Mouse (Mus musculus) forebrain, embryonic 10.5 days (tissue): ENCODE measurements around the gene Fam161a. TPM values are rescaled to one million over a fixed set of nuclear protein-coding genes. Genes with fewer than 3 reads are reported as not detected.

Experiments
- DNase-seq: peaks from one replicate; pipeline ENCODE4 v3.0.0-alpha.2; 2017; ENCODE audit warnings: low spot score; ENCODE audit errors: extremely low spot score
- H3K27ac ChIP-seq: fragments of 300-500 bp; sonication (generic); 2 replicates; pipeline ENCODE4 v1.5.1; 2016; ENCODE audit warnings: mild to moderate bottlenecking
- H3K27me3 ChIP-seq: fragments of 300-500 bp; sonication (generic); 2 replicates; pipeline ENCODE4 v1.6.1; 2016; ENCODE audit warnings: mild to moderate bottlenecking; ENCODE audit not compliant: poor library complexity, severe bottlenecking
- H3K36me3 ChIP-seq: fragments of 300-500 bp; sonication (generic); replicated peaks from 2 replicates; pipeline ENCODE4 v1.6.1; 2016; ENCODE audit warnings: mild to moderate bottlenecking, moderate library complexity
- H3K4me1 ChIP-seq: fragments of 300-500 bp; sonication (generic); 2 replicates; pipeline ENCODE4 v1.6.1; 2016
- H3K4me3 ChIP-seq: fragments of 300-500 bp; sonication (generic); 2 replicates; pipeline ENCODE4 v1.5.1; 2016; ENCODE audit warnings: mild to moderate bottlenecking, moderate library complexity
- H3K9me3 ChIP-seq: fragments of 300-500 bp; sonication (generic); 2 replicates; pipeline ENCODE4 v1.6.1; 2016; ENCODE audit warnings: mild to moderate bottlenecking, moderate library complexity
- WGBS: fragments of 180-500 bp; shearing (Covaris S2); methylation state at CpG from one replicate; pipeline ENCODE4 v1.1.7; 2016; 5-methylcytosine and 5-hydroxymethylcytosine counted together
- polyA plus RNA-seq: library from polyadenylated mRNA; unstranded; fragments of >200 nt; fragmentation: Nextera tagmentation; extraction: Ambion mirVana; gene quantifications from 2 replicates; pipeline ENCODE4 v1.2.1, GENCODE M21; 2016

The Fam161a gene
- polyA plus RNA-seq, 1 experiment from 2014 or later = 2.2 TPM

DNA sequence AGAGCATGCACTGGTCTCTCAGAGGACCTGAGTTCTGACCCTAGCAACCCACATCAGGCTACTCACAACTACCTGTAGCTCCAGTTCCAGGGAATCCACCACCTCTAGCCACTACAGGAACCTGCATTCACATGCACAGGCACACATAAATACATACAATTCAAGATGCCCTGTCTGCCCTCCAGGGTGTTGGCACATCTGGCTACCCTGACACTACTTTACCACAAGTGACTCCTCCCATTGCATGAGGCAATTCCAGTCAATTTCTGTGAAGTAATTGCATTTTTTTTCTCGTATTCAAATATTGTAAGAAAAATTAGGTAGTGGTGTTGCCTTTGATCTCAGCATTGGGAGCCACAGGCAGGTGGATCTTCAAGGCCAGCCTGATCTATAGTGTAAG is 28.1 kb upstream of the Fam161a start:
- DNase-seq = no peak
- no peak overlapping the region for H3K27ac ChIP-seq
- peaks cover 53% of the 10 kb centered on the region for H3K4me1 ChIP-seq
- H3K9me3 ChIP-seq = peaks cover 1% of the 10 kb centered on the region; the same call in 1 of the 2 replicates
- 88% methylated on average over 1 of the region's 1 CpGs for WGBS
- H3K27me3 ChIP-seq = no peaks in the 10 kb centered on the region
- no peak overlapping the region for H3K4me3 ChIP-seq
- peaks cover 33% of the 10 kb centered on the region for H3K36me3 ChIP-seq

DNA sequence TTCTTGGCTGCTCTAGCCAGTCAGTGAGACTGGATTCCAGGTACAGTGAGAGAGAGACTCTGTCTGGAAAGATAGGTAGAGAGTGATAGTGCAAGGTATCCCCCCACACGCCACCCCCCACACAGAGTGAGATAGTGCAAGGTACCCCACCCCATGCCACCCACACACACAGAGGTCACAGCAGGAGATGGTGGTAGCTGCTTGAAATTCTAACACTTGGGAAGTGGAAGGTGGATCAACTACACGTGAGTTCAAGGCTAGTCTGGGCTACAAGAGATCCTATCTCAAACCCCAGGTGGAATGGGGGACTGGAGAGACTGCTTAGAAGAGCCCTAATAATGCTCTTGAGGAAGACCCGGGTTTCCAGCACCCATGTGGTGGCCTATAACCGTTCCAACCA is 26.3 kb upstream of the Fam161a start:
- no peaks in the 10 kb centered on the region for H3K27me3 ChIP-seq
- peaks cover 30% of the 10 kb centered on the region for H3K36me3 ChIP-seq
- H3K4me3 ChIP-seq = peak overlapping the region; percentile 80
- DNase-seq = no peak
- H3K9me3 ChIP-seq = no peaks in the 10 kb centered on the region
- H3K4me1 ChIP-seq = peaks cover 36% of the 10 kb centered on the region
- peak overlapping the region; percentile 94 for H3K27ac ChIP-seq
- WGBS = 56% methylated on average over 4 of the region's 4 CpGs

DNA sequence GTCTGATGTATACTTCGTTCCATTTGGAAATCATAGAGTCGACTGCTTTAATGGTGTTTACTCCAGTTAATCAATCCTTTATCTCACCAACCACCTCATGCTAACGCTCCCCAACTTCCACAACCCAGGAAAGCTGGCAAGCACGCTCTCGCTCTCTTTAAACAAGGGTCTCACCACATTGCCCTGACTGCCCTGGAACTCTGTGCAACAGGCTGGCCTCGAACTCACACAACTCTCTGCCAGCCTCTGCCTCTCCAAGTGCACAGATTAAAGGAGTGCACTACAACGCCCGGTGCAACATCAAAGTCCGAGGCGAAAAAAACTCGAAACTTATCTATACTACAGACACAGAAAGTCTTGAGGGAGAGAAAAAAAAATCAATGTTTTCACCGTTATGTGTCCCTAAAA is 25.8 kb upstream of the Fam161a start:
- H3K9me3 ChIP-seq = no peaks in the 10 kb centered on the region
- peaks cover 31% of the 10 kb centered on the region for H3K4me1 ChIP-seq
- no peak for DNase-seq
- peaks cover 25% of the 10 kb centered on the region for H3K36me3 ChIP-seq
- WGBS = 5% methylated on average over 12 of the region's 12 CpGs
- peak overlapping the region; percentile 80 for H3K4me3 ChIP-seq
- H3K27me3 ChIP-seq = no peaks in the 10 kb centered on the region
- peak overlapping the region; percentile 94 for H3K27ac ChIP-seq

DNA sequence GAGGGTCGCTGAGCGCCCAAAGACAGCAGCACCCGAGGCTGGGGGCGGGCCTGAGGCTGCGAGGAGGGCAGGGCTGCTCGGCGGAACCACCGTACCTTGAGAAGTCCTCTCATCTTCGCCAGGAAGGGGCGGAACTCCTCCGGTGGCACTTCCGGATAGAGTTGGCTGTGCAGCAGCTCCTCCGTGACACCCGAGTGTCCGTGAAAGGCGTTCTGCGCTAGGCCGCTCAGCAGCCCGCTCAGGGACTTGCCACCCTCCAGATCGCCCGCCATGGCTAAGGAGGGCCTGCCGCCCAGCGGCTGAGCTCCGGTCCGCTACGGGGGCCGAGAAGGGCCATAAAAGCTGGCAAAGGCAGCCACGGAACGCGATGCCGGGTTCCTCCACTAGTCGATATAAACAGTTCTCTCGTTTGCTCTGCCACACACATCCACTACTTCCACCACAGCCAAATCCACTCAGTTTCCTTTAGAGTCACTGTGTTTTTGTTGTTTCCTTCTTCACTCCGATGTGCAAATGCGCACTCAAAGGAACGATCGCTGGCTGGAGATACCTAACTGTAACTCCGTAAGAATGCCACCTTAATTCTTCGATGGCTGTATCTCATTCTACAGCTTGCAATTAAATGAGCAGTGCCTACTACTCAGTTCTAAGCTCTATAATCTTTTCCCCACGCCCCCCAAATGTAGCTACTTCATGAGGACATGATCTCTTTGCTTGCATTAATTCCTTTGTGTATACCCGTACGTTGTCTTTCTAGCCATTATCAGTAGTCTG is 25.2 kb upstream of the Fam161a start, which contains the start of the genes Gm28048 and Commd1:
Gene Gm28048 (minus strand): TSS at position 107 of the 774 bp plus-strand sequence.
Gene Commd1 (minus strand): TSS at position 399 of the 774 bp plus-strand sequence.
- Histone ChIP-seq H3K36me3 (peaks cover 19% of the 10 kb centered on the region), H3K4me3 (peak within 1 kb of the TSS; percentile 80), H3K9me3 (no peaks in the 10 kb centered on the region), H3K27ac (peak within 1 kb of the TSS; percentile 94), H3K4me1 (peaks cover 26% of the 10 kb centered on the region), H3K27me3 (no peaks in the 10 kb centered on the region)
- DNase-seq = peak; percentile 94
- 4% methylated on average over 42 of the region's 42 CpGs for WGBS

DNA sequence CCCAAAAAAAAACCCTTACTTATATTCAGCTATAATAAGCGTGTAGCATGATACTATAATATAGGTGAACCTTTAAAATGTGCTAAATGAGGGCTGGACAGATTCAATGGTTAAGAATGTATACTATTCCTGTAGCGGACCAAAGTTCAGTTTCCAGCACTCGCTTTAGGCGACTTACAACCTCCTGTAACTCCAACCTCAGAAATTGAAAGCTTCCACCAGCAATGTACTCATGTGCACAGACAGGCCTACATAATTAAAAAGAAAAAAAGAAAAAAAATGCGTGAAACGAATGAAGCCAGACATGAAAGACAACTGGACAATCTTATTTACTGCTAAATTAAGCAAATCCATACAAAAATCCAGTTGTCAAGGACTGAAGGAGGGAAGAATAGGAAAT is 24.5 kb upstream of the Fam161a start:
- peak overlapping the region; percentile 80 for H3K4me3 ChIP-seq
- 67% methylated on average over 6 of the region's 6 CpGs for WGBS
- no peak for DNase-seq

DNA sequence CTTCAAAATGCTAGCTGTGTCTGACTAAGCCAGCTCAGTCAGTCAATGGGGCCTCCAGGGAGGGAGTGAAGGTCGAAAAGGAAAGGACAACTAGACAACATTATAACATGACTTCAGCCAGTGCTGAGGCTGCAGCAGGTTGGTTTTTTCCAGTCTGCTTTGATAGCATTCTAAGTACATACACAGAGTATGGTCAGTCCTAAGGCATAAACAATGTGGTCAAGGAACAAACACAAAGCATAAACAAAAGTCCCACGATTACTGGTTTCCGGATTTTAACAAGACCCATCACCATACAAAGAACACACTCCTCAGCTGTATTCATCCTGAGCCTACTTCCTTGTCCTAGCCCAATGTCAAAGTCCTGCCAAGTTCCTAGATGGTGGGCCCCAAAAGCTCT is 21.8 kb upstream of the Fam161a start:
- peaks cover 25% of the 10 kb centered on the region for H3K4me1 ChIP-seq
- H3K4me3 ChIP-seq = no peak overlapping the region
- DNase-seq = no peak
- H3K9me3 ChIP-seq = no peaks in the 10 kb centered on the region
- no peak overlapping the region for H3K27ac ChIP-seq
- no peaks in the 10 kb centered on the region for H3K36me3 ChIP-seq
- 81% methylated on average over 3 of the region's 3 CpGs for WGBS
- H3K27me3 ChIP-seq = no peaks in the 10 kb centered on the region

More for the DNA sequence above, 24.5 kb upstream of the Fam161a start:
- no peaks in the 10 kb centered on the region for H3K27me3 ChIP-seq
- H3K27ac ChIP-seq = no peak overlapping the region
- H3K9me3 ChIP-seq = no peaks in the 10 kb centered on the region
- peaks cover 12% of the 10 kb centered on the region for H3K36me3 ChIP-seq
- peaks cover 26% of the 10 kb centered on the region for H3K4me1 ChIP-seq

DNA sequence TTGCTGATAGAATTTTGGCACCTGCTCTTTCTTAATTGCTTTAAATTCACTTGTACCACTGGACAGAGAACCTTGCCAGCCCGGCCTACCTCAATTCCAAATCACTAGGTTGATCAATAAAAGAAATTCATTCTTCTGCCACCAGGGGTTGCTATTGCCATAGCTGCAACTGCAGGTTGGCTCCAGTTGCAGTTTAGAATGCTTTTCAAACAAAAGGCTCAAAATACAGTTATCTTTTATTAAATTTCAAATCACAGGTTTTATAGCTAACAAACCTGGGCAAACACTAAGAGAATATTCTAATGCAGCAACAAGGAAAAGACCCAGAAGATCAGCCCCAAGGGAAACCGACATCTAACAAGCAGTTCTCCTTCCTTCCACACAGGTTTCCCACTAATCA is 20.0 kb upstream of the Fam161a start:
- H3K9me3 ChIP-seq = no peaks in the 10 kb centered on the region
- peaks cover 6% of the 10 kb centered on the region; the same call in 1 of the 2 replicates for H3K36me3 ChIP-seq
- H3K4me3 ChIP-seq = no peak overlapping the region
- WGBS = 66% methylated on average over 2 of the region's 2 CpGs
- no peak overlapping the region for H3K27ac ChIP-seq
- no peak for DNase-seq
- H3K27me3 ChIP-seq = no peaks in the 10 kb centered on the region
- peaks cover 22% of the 10 kb centered on the region for H3K4me1 ChIP-seq

DNA sequence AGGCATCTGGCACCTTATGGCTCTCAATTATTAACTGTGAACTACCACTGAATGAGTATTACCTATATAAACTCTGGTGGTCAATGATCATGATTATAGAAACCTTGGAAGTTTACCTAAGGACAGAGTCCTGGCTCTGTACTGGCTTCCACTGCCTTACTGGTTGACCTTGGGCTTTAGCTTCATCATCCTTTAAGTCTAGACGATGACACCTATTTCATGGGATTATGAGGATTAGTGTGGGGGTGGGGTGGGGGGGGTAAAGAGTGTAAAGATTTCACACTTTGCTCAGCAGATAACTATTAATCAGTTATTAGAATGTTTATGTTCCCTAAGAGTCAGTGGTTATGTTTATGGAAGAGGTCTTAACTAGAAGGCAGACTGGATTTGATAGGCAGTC is 17.5 kb upstream of the Fam161a start:
- Histone ChIP-seq H3K4me1 (peaks cover 20% of the 10 kb centered on the region), H3K4me3 (peak overlapping the region; percentile 97), H3K27me3 (no peaks in the 10 kb centered on the region), H3K9me3 (no peaks in the 10 kb centered on the region), H3K36me3 (peaks cover 27% of the 10 kb centered on the region), H3K27ac (peak overlapping the region; percentile 97)
- WGBS = 39% methylated on average over 1 of the region's 1 CpGs
- DNase-seq = no peak

DNA sequence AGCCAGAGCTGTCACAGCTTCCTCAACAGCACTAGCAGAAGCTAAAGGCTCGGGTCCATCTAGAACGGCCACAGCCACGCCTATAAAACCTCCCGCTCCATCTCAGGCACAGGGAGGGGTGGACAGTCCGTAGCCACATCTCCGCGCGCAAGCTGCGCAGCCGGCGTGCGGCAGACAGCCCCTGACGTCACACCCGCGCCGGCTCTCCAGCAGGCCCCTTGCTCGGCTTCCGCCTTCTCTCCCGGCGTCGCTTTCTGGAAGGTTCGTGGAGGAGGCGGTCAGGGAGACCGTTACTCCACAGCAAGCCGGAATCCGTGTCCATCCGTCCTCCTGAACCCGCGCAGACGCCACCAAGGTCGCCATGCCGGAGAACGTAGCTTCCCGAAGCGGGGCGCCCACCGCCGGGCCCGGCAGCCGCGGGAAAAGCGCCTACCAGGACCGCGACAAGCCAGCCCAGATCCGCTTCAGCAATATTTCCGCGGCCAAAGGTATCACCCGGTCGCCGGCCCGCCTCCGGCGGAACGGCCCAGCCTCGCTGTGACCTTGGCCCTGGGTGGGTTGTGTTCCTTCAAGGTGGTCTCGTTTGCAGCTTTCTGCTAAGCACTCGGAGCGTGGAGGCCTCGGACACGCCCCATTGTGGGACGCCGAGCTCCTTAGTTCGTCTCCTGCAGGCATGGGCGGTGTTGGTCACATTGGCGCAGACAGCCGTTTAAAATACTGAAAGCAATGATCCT is 16.8 kb upstream of the Fam161a start, which contains the start of gene Cct4:
Gene Cct4 (plus strand): TSS at position 127 of the 734 bp plus-strand sequence.
- under 1% methylated on average over 66 of the region's 66 CpGs for WGBS
- peak; percentile 91 for DNase-seq
- H3K27me3 ChIP-seq = no peaks in the 10 kb centered on the region
- H3K36me3 ChIP-seq = peaks cover 35% of the 10 kb centered on the region
- H3K4me1 ChIP-seq = peaks cover 20% of the 10 kb centered on the region
- no peaks in the 10 kb centered on the region for H3K9me3 ChIP-seq
- H3K27ac ChIP-seq = peak within 1 kb of the TSS; percentile 97
- peak within 1 kb of the TSS; percentile 97 for H3K4me3 ChIP-seq

DNA sequence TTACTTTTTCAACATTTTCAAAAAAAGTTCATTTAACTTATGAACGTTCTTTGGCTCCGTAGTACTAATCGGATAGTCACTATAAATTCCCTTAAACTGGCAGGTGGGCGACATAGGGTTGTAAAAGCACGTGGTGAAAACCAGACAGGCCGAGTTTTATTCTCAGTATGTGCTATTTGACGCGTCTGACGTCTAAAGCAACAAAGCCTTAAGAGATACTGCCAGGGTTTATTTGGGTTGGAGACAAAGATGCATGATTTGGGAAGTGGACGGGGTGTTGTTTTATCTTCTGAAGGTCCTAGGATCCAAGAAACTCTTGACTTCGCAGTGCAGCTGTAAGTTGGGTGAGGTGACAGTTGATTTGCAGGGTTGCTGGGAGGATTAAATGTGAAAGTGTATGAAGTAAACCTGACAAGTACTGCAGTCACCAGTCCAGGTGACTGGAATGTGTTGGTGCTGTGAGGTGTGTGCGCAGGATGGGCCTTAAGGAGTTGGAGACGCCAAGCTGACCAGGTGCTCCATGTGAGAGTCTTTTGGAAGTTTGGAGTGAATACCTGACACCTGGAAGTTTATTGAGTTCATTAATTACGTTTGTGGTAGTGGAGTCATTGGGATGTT is 16.0 kb upstream of the Fam161a start:
- peak overlapping the region; percentile 97 for H3K27ac ChIP-seq
- peak overlapping the region; percentile 97 for H3K4me3 ChIP-seq
- DNase-seq = no peak
- WGBS = 15% methylated on average over 14 of the region's 14 CpGs
- H3K27me3 ChIP-seq = no peaks in the 10 kb centered on the region
- H3K4me1 ChIP-seq = peaks cover 20% of the 10 kb centered on the region
- no peaks in the 10 kb centered on the region for H3K9me3 ChIP-seq
- peaks cover 43% of the 10 kb centered on the region for H3K36me3 ChIP-seq

DNA sequence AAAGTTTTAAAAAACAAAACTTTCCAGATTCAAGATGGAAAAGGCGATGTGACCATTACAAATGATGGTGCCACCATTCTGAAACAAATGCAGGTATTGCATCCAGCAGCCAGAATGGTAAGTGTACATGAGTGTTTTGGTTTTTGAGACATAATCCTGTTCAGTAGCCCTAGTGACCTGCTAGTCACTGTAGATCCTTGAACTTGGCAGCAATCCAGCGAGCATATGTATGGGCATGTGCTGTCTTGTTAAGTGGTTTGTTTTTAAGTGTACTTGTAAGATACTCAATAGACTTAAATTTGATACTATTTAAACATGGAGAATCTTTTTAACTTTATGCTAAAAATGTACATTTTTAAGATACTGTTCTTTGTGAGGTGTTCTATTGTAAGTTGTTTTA is 13.1 kb upstream of the Fam161a start:
- no peak overlapping the region for H3K27ac ChIP-seq
- DNase-seq = no peak
- WGBS = 96% methylated on average over 2 of the region's 2 CpGs
- H3K9me3 ChIP-seq = no peaks in the 10 kb centered on the region
- no peaks in the 10 kb centered on the region for H3K27me3 ChIP-seq
- H3K36me3 ChIP-seq = peaks cover 72% of the 10 kb centered on the region
- peaks cover 20% of the 10 kb centered on the region for H3K4me1 ChIP-seq
- H3K4me3 ChIP-seq = no peak overlapping the region

DNA sequence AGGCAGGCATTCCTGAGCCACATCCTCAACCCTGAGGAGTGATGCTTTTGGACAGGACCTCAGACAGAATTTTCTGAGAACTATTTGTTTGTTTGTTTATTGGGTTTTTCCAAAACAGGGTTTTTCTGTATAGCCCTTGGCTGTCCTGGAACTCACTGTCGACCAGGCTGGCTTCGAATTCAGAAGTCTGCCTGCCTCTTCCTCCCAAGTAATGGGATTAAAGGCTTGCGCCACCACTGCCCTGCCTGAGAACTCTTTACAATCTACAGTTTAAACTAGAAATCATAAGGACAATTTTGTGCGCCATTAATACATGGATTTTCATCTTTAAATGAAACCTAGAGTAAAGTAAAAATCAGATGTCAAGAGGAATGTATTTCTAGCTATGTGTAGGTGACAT is 11.9 kb upstream of the Fam161a start:
- 93% methylated on average over 4 of the region's 4 CpGs for WGBS
- Histone ChIP-seq H3K36me3 (peaks cover 84% of the 10 kb centered on the region), H3K4me3 (no peak overlapping the region), H3K4me1 (peaks cover 15% of the 10 kb centered on the region), H3K27me3 (no peaks in the 10 kb centered on the region), H3K9me3 (no peaks in the 10 kb centered on the region), H3K27ac (no peak overlapping the region)
- DNase-seq = no peak
